Comparison of ENCODE assay signal across 15 mouse cellular contexts in the genomic region with DNA sequence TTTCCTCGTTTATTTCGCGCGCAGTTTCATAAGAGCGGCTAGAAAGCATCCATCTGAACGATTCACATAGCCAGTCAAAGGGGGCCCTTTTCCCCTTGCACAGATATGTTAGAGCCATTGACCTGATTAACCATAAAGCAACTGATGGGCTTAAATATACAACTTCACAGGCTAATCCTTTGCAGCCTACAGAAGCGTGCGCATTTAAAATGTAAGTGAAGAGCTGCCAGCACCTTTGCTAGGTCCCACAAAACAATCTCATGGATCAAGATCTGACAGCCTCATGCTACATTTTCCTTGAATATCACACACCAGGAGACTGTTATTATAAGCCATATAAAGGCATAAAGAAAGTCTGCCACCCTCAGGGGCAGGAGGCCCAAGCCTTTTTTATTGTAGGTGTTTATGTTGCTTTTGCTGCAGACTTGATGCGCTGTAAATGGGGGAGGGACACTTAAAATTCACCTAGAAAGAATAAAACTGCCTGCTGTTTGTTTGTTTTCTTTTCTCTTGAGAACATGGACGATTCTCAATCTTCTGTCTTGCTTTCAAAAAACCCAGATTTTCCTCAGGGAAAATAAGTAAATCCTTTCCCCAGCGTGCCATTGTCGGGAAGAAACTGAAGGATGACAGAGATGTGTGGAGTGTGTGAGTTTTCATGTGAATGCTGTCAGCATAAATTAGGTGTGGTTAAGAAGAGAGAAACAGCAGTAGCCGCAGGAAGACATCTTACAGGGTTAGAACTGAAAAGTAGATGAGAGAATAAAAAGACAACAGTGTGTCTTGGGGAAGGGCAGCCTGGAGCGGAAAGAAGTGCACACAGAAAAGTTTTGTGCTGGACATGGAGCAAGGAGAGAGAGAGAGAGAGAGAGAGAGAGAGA.
DNase-seq lines count a peak whose midpoint lies in the region; ATAC-seq and TF ChIP-seq lines count a peak whose summit lies in the region.
"Had no signal": no experiment of that assay in that cellular context is flagged by ENCODE, and none has a peak within 500 bp of the region (broad histone marks: within the 10 kb centered on the region; RNA-seq: fewer than 3 reads in every experiment).

No protein-coding gene starts in this region.

- H3K4me2 ChIP-seq in hindbrain, embryonic 13.5 days = no peak overlapping the region; the same call in 1 of the 2 replicates
- no peak overlapping the region for H3K4me2 ChIP-seq in hindbrain, postnatal 0 days (ENCODE audit: low read depth, low read length)
- H3K4me2 ChIP-seq in midbrain, embryonic 12.5 days (replicated peaks) = peak overlapping the region; percentile 32
- H3K4me2 ChIP-seq in heart, embryonic 11.5 days = no peak overlapping the region
- H3K4me2 ChIP-seq: intestine, embryonic 15.5 days had no signal

- no peak overlapping the region for H3K4me3 ChIP-seq in hindbrain, embryonic 13.5 days
- H3K4me3 ChIP-seq in hindbrain, postnatal 0 days (ENCODE audit: low read length) = no peak overlapping the region
- peak overlapping the region; percentile 12; the same call in 1 of the 2 replicates for H3K4me3 ChIP-seq in forebrain, embryonic 10.5 days
- no peak overlapping the region for H3K4me3 ChIP-seq in midbrain, embryonic 12.5 days
- H3K4me3 ChIP-seq in heart, embryonic 11.5 days (ENCODE audit: low read depth, low read length) = no peak overlapping the region
- H3K4me3 ChIP-seq: intestine, embryonic 15.5 days had no signal

- no peak overlapping the region for H3K9ac ChIP-seq in hindbrain, embryonic 13.5 days
- H3K9ac ChIP-seq in hindbrain, postnatal 0 days (replicated peaks; ENCODE audit: low read length) = no peak overlapping the region
- H3K9ac ChIP-seq in midbrain, embryonic 12.5 days (replicated peaks) = no peak overlapping the region
- H3K9ac ChIP-seq in heart, embryonic 11.5 days (ENCODE audit: low read depth, low read length) = no peak overlapping the region
- H3K9ac ChIP-seq: intestine, embryonic 15.5 days had no signal

- no peaks in the 10 kb centered on the region for H3K36me3 ChIP-seq in hindbrain, embryonic 13.5 days
- no peaks in the 10 kb centered on the region for H3K36me3 ChIP-seq in hindbrain, postnatal 0 days (ENCODE audit: insufficient read depth, low read length)
- H3K36me3 ChIP-seq in forebrain, embryonic 10.5 days (replicated peaks) = no peaks in the 10 kb centered on the region
- H3K36me3 ChIP-seq in midbrain, embryonic 12.5 days = no peaks in the 10 kb centered on the region
- no peaks in the 10 kb centered on the region for H3K36me3 ChIP-seq in heart, embryonic 11.5 days (ENCODE audit: control insufficient read depth, insufficient read depth, low read length)
- H3K36me3 ChIP-seq: intestine, embryonic 15.5 days had no signal

- 50% methylated on average over 14 of the region's 14 CpGs for WGBS in hindbrain, embryonic 13.5 days
- WGBS in hindbrain, postnatal 0 days = 44% methylated on average over 14 of the region's 14 CpGs
- 59% methylated on average over 14 of the region's 14 CpGs for WGBS in forebrain, embryonic 10.5 days
- 35% methylated on average over 14 of the region's 14 CpGs for WGBS in midbrain, embryonic 12.5 days
- 69% methylated on average over 14 of the region's 14 CpGs for WGBS in heart, embryonic 11.5 days (ENCODE audit: insufficient replicate concordance)

- TF ChIP-seq CTCF in hindbrain, postnatal 0 days (IDR thresholded peaks at IDR 0.05; ENCODE audit: low read depth) = no peak

- H3K4me1 ChIP-seq in hindbrain, embryonic 13.5 days (replicated peaks) = peaks cover 13% of the 10 kb centered on the region
- H3K4me1 ChIP-seq in hindbrain, postnatal 0 days (ENCODE audit: insufficient read depth, low read length) = no peaks in the 10 kb centered on the region
- peaks cover 22% of the 10 kb centered on the region for H3K4me1 ChIP-seq in forebrain, embryonic 10.5 days
- H3K4me1 ChIP-seq in midbrain, embryonic 12.5 days = peaks cover 14% of the 10 kb centered on the region
- H3K4me1 ChIP-seq in heart, embryonic 11.5 days (ENCODE audit: control insufficient read depth, insufficient read depth, low read length) = no peaks in the 10 kb centered on the region
- H3K4me1 ChIP-seq: intestine, embryonic 15.5 days had no signal

- peak; percentile 57; the same call in 1 of the 2 replicates for ATAC-seq in hindbrain, embryonic 13.5 days (ENCODE audit: low FRiP score)
- no peak for ATAC-seq in hindbrain, postnatal 0 days
- peak; percentile 81 for ATAC-seq in midbrain, embryonic 12.5 days (ENCODE audit: low FRiP score, low read depth)
- no peak for ATAC-seq in heart, embryonic 11.5 days (replicated peaks; ENCODE audit: insufficient number of reproducible peaks, low FRiP score, low TSS enrichment)
- ATAC-seq: intestine, embryonic 15.5 days had no signal

- DNase-seq in hindbrain, postnatal 0 days (ENCODE audit: low spot score) = no peak
- DNase-seq in Muller cell, postnatal 12 days (ENCODE audit: inconsistent ontology term) = peak; percentile 19
- no peak for DNase-seq in forebrain, embryonic 10.5 days (ENCODE audit: extremely low spot score, low spot score)
- no peak for DNase-seq in gastrocnemius, postnatal 10 days
- DNase-seq in cerebellum, postnatal 25 days = no peak
- DNase-seq: adrenal gland, postnatal 10 days; B cell, adult 2 months; cerebellum, adult 9-11 months; heart, adult 11 months; kidney, postnatal 14 days; lung, adult 18-20 months had no signal

- H3K27ac ChIP-seq in hindbrain, embryonic 13.5 days = 0 out of 2 replicates have a peak overlapping the region, but pooled peaks have one; percentile 1
- H3K27ac ChIP-seq in hindbrain, postnatal 0 days = no peak overlapping the region
- H3K27ac ChIP-seq in forebrain, embryonic 10.5 days = peak overlapping the region; percentile 69
- peak overlapping the region; percentile 8; the same call in 1 of the 2 replicates for H3K27ac ChIP-seq in midbrain, embryonic 12.5 days (replicated peaks)
- H3K27ac ChIP-seq in heart, embryonic 11.5 days (ENCODE audit: low read depth, low read length) = no peak overlapping the region
- H3K27ac ChIP-seq: intestine, embryonic 15.5 days had no signal

- no peaks in the 10 kb centered on the region for H3K9me3 ChIP-seq in hindbrain, embryonic 13.5 days
- no peaks in the 10 kb centered on the region for H3K9me3 ChIP-seq in hindbrain, postnatal 0 days (ENCODE audit: low read length)
- H3K9me3 ChIP-seq in forebrain, embryonic 10.5 days = no peaks in the 10 kb centered on the region
- H3K9me3 ChIP-seq in midbrain, embryonic 12.5 days = no peaks in the 10 kb centered on the region
- H3K9me3 ChIP-seq in heart, embryonic 11.5 days (replicated peaks; ENCODE audit: control insufficient read depth, low read length) = no peaks in the 10 kb centered on the region
- H3K9me3 ChIP-seq: intestine, embryonic 15.5 days had no signal

- no peaks in the 10 kb centered on the region for H3K27me3 ChIP-seq in hindbrain, embryonic 13.5 days
- H3K27me3 ChIP-seq in hindbrain, postnatal 0 days (ENCODE audit: insufficient read depth, low read length) = no peaks in the 10 kb centered on the region
- no peaks in the 10 kb centered on the region for H3K27me3 ChIP-seq in forebrain, embryonic 10.5 days (ENCODE audit: poor library complexity, severe bottlenecking)
- H3K27me3 ChIP-seq in midbrain, embryonic 12.5 days = no peaks in the 10 kb centered on the region
- no peaks in the 10 kb centered on the region for H3K27me3 ChIP-seq in heart, embryonic 11.5 days (ENCODE audit: control insufficient read depth, insufficient read depth, low read length)
- H3K27me3 ChIP-seq: intestine, embryonic 15.5 days had no signal

Comparison
In these comparisons a context has a peak if more than half of its experiments do, and no peak if none do; other contexts are left out.
1. ATAC-seq: peak in hindbrain, embryonic 13.5 days (single experiment) and midbrain, embryonic 12.5 days (single experiment); none in hindbrain, postnatal 0 days (single experiment) and heart, embryonic 11.5 days (single experiment).
2. H3K27ac ChIP-seq: peak in hindbrain, embryonic 13.5 days (single experiment), forebrain, embryonic 10.5 days (single experiment) and midbrain, embryonic 12.5 days (single experiment); none in hindbrain, postnatal 0 days (single experiment) and heart, embryonic 11.5 days (single experiment).